Mouse (Mus musculus) midbrain, embryonic 14.5 days (tissue): ENCODE results near the gene Slc39a8. TPM values are rescaled to one million over a fixed set of nuclear protein-coding genes. Genes with fewer than 3 reads are reported as not detected.

Source experiments
- ATAC-seq: fragments of 200-750 bp; cut with Nextera tagmentation; 2 replicates; pipeline ENCODE4 v1.8.0; 2017; ENCODE audit warnings: moderate number of reproducible peaks, moderate library complexity; ENCODE audit not compliant: low FRiP score, low TSS enrichment
- DNase-seq: peaks from one replicate; pipeline ENCODE4 v3.0.0-alpha.2; 2015
- H3K27ac ChIP-seq: fragments of 300-500 bp; sonication (generic); replicated peaks from 2 replicates; pipeline ENCODE4 v1.5.1; 2014; ENCODE audit warnings: mild to moderate bottlenecking, low read depth, low read length, moderate library complexity
- H3K27me3 ChIP-seq: fragments of 300-500 bp; sonication (generic); 2 replicates; pipeline ENCODE4 v1.6.1; 2014; ENCODE audit warnings: low read length, control low read depth, mixed read lengths; ENCODE audit not compliant: control insufficient read depth, insufficient read depth
- H3K36me3 ChIP-seq: fragments of 300-500 bp; sonication (generic); 2 replicates; pipeline ENCODE4 v1.6.1; 2014; ENCODE audit warnings: low read length, control low read depth; ENCODE audit not compliant: control insufficient read depth, insufficient read depth
- H3K4me1 ChIP-seq: fragments of 300-500 bp; sonication (generic); 2 replicates; pipeline ENCODE4 v1.6.1; 2014; ENCODE audit warnings: mild to moderate bottlenecking, antibody characterized with exemption, low read length, control low read depth; ENCODE audit not compliant: control insufficient read depth, insufficient read depth
- H3K4me2 ChIP-seq: fragments of 300-500 bp; sonication (generic); 2 replicates; pipeline ENCODE4 v1.6.1; 2014; ENCODE audit warnings: mild to moderate bottlenecking, low read length, moderate library complexity
- H3K4me3 ChIP-seq: fragments of 300-500 bp; sonication (generic); replicated peaks from 2 replicates; pipeline ENCODE4 v1.5.1; 2014; ENCODE audit warnings: low read depth, low read length
- H3K9ac ChIP-seq: fragments of 300-500 bp; sonication (generic); replicated peaks from 2 replicates; pipeline ENCODE4 v1.6.1; 2014; ENCODE audit warnings: mild to moderate bottlenecking, low read length, moderate library complexity
- H3K9me3 ChIP-seq: fragments of 300-500 bp; sonication (generic); 2 replicates; pipeline ENCODE4 v1.6.1; 2016; ENCODE audit warnings: low read length, control low read depth, mixed read lengths; ENCODE audit not compliant: control insufficient read depth
- WGBS: fragments of 180-500 bp; shearing (Covaris S2); extraction: QIAGEN DNeasy Blood & Tissue Kit; methylation state at CpG from one replicate; pipeline ENCODE4 v1.1.7; 2014; 5-methylcytosine and 5-hydroxymethylcytosine counted together
- polyA plus RNA-seq: library from polyadenylated mRNA; unstranded; fragments of >200 nt; fragmentation: Nextera tagmentation; extraction: Ambion mirVana; gene quantifications from 2 replicates; pipeline ENCODE4 v1.2.1, GENCODE M21; 2014

Slc39a8 gene
- polyA plus RNA-seq, 1 experiment from 2014 or later = 12.3 TPM

DNA sequence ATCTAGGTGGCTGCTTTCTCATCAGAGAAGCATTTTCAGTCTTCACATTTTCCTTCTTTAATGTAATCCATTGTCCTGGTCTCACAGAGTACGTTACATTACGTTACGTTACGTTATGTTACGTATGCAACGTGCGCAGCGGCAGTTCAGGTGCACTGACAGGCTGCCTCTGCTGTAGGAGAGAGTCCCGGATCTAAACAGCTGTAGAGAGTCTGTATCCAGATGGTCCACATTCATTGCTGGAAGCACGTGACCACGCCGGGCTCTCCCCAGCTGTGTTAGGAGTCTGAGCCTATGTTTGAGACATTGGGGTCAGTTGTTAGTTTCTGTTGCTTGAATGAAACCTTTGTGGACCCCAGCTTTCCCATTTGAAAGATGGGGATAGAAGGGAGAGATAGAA lies 15.1 kb downstream of the Slc39a8 start:
- Histone ChIP-seq H3K36me3 (no peaks in the 10 kb centered on the region), H3K27ac (no peak overlapping the region), H3K9me3 (no peaks in the 10 kb centered on the region), H3K4me2 (no peak overlapping the region), H3K4me1 (no peaks in the 10 kb centered on the region), H3K27me3 (no peaks in the 10 kb centered on the region), H3K9ac (no peak overlapping the region), H3K4me3 (no peak overlapping the region)
- DNase-seq (no peak), ATAC-seq (no peak)
- 90% methylated on average over 12 of the region's 12 CpGs for WGBS

DNA sequence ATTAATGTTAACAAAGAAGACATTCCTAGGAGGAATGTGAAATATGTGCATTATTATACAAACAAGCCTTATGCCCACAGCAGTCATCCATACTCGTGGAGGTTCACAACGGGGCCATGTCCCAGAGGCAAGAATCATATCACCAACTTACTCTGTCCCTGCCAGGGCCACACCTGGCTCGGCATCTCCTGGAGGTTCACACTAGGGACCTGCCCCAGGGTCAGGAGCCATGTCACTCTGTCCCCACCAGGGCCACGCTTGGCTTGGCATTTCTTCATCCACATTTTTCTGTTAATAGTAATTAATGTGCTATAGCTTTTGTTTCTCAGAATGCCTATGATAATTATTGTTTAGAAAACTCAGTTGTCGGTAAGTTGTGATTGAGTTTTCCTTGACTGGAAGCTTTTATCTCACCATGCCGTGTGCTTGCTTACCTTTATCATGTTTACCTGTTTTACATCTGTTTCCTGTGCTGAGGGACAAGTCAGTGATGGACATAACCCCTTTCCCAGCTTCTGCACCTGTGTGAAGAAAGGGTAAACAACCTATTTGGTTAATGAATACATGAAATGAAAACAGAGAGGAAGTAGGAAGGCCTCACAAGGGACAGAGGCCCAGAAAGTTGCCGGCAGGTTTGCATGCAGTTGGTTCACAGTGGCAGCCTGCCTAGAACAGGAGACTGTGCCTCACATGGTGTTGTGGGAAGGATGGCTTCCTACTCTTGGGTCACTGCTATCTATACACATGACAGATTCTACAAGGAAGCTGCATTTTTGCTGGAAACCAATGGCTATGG lies 16.8 kb downstream of the Slc39a8 start:
- ATAC-seq = no peak
- 81% methylated on average over 7 of the region's 7 CpGs for WGBS
- no peak overlapping the region for H3K9ac ChIP-seq
- no peak overlapping the region for H3K4me3 ChIP-seq
- H3K36me3 ChIP-seq = no peaks in the 10 kb centered on the region
- no peaks in the 10 kb centered on the region for H3K27me3 ChIP-seq
- H3K9me3 ChIP-seq = no peaks in the 10 kb centered on the region
- no peak overlapping the region for H3K27ac ChIP-seq
- no peaks in the 10 kb centered on the region for H3K4me1 ChIP-seq
- DNase-seq = no peak
- H3K4me2 ChIP-seq = no peak overlapping the region

DNA sequence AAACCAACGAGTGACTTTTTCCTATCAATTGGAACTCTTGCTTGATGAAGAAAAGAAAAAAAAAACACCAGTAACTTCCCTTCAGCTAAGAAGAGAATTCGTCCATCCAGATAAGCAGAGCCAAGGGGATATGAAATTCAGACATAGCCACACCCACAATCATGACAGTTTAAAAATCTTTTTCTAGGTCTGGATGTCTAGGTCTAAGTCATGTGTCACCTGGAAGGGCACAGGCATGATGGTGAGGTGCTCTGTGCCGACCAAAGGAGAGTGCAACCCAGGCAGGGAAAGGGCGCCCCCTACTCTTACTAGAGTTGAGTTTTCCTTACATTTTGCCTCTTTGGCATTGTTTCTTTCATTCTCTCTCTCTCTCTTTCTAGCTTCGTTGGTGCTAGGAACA lies 18.1 kb downstream of the Slc39a8 start:
- Histone ChIP-seq H3K27ac (no peak overlapping the region), H3K4me1 (no peaks in the 10 kb centered on the region), H3K36me3 (no peaks in the 10 kb centered on the region), H3K9ac (no peak overlapping the region), H3K4me3 (no peak overlapping the region), H3K9me3 (no peaks in the 10 kb centered on the region), H3K4me2 (no peak overlapping the region), H3K27me3 (no peaks in the 10 kb centered on the region)
- ATAC-seq = no peak
- DNase-seq = no peak
- WGBS = 72% methylated on average over 5 of the region's 5 CpGs

DNA sequence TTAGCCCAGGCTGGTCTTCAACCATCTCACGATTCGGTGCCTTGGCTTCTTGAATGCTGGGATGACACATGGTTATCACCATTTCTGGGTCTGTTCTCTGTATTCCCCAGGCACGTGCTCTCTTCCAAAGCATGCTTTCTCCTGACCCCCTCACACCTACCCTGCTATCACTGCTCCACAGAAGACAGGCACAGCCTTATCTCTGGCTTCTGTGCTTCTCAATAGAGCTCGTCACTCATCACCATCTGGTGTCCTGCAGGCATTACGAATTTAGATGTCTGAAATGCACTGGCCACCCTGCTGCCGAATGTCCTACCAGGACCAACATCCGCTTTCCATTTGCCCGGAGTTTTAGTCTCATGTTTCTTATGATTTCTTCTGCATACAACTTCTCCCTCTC lies 18.6 kb downstream of the Slc39a8 start:
- 76% methylated on average over 8 of the region's 8 CpGs for WGBS

DNA sequence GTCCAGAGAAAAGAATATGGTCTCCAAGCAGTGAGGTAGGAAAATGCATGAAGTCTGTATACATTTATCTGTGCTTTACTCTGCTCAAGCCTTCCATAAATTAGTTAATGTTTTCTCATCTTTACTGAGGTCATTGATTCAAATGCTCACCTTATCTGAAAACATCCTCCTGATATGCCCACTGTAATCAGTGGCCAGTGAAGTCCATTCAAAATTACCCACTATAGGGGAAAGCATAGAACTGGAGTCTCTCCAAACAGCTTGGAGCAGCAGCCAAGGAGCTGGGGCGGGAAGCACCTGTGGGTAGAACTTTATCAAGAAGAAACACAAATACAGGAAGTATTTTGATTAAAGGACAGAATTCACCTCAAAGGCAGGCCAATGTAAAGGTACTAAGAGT lies 19.8 kb downstream of the Slc39a8 start:
- Histone ChIP-seq H3K4me2 (no peak overlapping the region), H3K4me1 (no peaks in the 10 kb centered on the region), H3K9ac (no peak overlapping the region), H3K27me3 (no peaks in the 10 kb centered on the region), H3K27ac (no peak overlapping the region), H3K4me3 (no peak overlapping the region), H3K36me3 (no peaks in the 10 kb centered on the region), H3K9me3 (no peaks in the 10 kb centered on the region)
- WGBS = 97% methylated on average over 1 of the region's 1 CpGs
- ATAC-seq = no peak
- no peak for DNase-seq

More for the DNA sequence above, 18.6 kb downstream of the Slc39a8 start:
- H3K9ac ChIP-seq = no peak overlapping the region
- no peak overlapping the region for H3K27ac ChIP-seq
- no peak overlapping the region for H3K4me3 ChIP-seq
- no peaks in the 10 kb centered on the region for H3K9me3 ChIP-seq
- no peaks in the 10 kb centered on the region for H3K36me3 ChIP-seq
- no peaks in the 10 kb centered on the region for H3K27me3 ChIP-seq
- DNase-seq = no peak
- no peak for ATAC-seq
- H3K4me1 ChIP-seq = no peaks in the 10 kb centered on the region
- H3K4me2 ChIP-seq = no peak overlapping the region

DNA sequence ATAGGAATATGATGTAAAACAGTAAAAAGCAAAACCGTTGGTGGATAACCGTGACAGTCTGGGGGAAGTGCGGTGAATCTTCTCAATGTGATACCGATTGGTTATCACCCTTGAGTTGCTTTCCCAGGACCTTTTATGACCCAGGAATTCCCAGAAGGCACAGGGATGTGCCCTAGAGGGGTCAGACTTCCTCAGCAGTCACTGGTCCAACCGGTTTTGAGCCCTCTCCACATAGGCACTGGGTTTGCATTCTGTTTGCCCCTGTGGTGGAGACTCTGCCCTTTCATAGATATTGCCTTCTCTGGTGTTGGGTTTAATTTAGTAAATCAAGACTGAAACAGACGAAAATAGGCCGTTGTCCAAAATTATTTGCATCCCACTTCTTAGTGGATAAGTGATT lies 20.8 kb downstream of the Slc39a8 start:
- no peaks in the 10 kb centered on the region for H3K9me3 ChIP-seq
- H3K9ac ChIP-seq = no peak overlapping the region
- H3K4me2 ChIP-seq = no peak overlapping the region
- ATAC-seq = no peak
- no peaks in the 10 kb centered on the region for H3K4me1 ChIP-seq
- H3K27ac ChIP-seq = no peak overlapping the region
- no peaks in the 10 kb centered on the region for H3K27me3 ChIP-seq
- WGBS = 68% methylated on average over 7 of the region's 7 CpGs
- DNase-seq = no peak
- no peaks in the 10 kb centered on the region for H3K36me3 ChIP-seq
- no peak overlapping the region for H3K4me3 ChIP-seq

DNA sequence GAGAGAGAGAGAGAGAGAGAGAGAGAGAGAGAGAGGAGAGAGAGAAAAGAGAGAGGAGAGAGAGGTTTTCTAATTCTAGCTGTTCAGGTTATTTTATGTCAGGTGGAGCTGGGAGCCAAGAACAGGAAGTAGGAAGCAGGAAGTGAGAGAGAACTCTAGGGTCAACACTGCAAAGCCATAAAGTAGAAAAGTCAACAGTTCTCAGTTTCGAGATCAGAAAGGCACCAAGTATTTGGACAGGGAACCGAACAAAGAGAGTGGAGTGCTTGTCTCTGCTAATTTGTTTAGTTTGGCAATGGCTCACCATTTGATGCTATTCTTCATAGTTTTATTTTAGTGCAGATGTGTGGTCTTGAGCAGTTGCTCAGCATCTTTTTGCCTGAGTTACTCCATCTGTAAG lies 26.5 kb downstream of the Slc39a8 start:
- H3K9ac ChIP-seq = no peak overlapping the region
- 87% methylated on average over 2 of the region's 2 CpGs for WGBS
- H3K27ac ChIP-seq = no peak overlapping the region
- peaks cover 4% of the 10 kb centered on the region; the same call in 1 of the 2 replicates for H3K4me1 ChIP-seq
- DNase-seq = no peak
- ATAC-seq = no peak
- H3K4me3 ChIP-seq = no peak overlapping the region
- H3K36me3 ChIP-seq = no peaks in the 10 kb centered on the region
- H3K9me3 ChIP-seq = no peaks in the 10 kb centered on the region
- no peaks in the 10 kb centered on the region for H3K27me3 ChIP-seq
- no peak overlapping the region for H3K4me2 ChIP-seq

DNA sequence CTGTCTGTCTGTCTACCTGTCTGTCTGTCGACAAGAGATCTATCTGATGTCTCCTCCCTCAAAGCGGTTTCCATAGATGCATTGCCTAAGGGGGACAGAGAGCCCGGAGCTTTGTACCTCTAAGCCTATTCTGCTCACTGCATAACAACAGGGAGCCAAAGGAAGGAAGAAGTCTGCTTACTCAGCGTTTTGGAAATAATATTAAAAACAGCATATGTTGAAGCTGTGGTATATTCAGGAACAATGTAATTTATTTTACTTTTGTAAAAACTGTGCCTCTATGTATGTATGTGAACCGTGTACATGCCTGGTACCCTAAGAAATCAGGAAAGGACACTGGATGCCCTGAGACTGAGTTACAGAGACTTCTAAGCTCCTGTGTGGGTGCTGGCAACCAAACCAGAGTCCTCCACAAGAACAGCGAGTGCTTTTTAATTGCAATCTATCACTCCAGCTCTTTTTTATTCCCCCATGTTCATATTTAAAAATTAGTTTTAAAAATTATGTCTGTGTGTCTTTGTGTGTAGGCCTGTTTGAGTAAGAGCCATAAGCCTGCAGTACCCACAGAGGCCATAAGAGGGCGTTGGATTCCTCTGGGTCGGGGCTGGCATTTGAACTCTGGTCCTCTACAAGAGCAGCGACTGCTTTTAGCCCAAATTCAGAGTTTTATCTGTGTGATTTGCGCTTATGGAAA lies 28.7 kb downstream of the Slc39a8 start:
- H3K9ac ChIP-seq = no peak overlapping the region
- 82% methylated on average over 10 of the region's 10 CpGs for WGBS

More for the DNA sequence above, 28.7 kb downstream of the Slc39a8 start:
- Histone ChIP-seq H3K4me2 (no peak overlapping the region), H3K9me3 (no peaks in the 10 kb centered on the region), H3K27me3 (no peaks in the 10 kb centered on the region), H3K27ac (no peak overlapping the region), H3K4me3 (no peak overlapping the region), H3K36me3 (no peaks in the 10 kb centered on the region), H3K4me1 (peaks cover 8% of the 10 kb centered on the region)
- no peak for ATAC-seq
- DNase-seq = no peak
